Mouse (Mus musculus) retina, postnatal 7 days (tissue): ENCODE measurements around the gene Casp8.
"Not testable (repeated sequence)": the region's sequence is repeated elsewhere in the genome, so short reads cannot be mapped to it uniquely, and the experiment has no call there.

Experiments
- DNase-seq: peaks from one replicate; pipeline ENCODE4 v3.0.0-alpha.2; 2012; ENCODE audit warnings: low read depth, low spot score

Gene Casp8

GRCm38 (mm10) chr1:58795291-58796058, at the start of gene Casp8:
Casp8 (plus strand) TSS chr1:58795374.
- DNase-seq: no peak

- DNase-seq: peak; percentile 46
These were observed 48.3 kb upstream of the Casp8 start for GRCm38 (mm10) chr1:58746880-58747279.

DNA sequence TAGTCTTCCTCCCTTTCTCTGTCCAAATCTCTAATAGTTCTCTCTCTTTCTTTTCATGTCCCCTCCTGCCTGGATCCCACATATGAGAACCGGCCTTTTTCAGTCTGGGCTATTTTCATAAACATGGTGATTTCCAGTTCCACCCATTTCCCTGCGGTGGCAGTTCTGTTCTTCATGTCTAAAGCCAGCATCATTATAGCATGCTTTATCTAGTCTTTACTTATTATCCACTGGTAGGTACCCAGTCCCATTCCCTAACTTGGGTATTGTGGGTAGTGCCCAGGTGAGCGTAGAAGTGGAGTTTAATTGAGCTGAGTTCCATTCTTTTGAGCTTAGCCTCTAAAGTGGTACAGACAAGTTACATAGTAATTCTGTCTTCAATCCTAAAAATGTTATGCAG, 35.7 kb upstream of the Casp8 start:
- no peak for DNase-seq

DNA sequence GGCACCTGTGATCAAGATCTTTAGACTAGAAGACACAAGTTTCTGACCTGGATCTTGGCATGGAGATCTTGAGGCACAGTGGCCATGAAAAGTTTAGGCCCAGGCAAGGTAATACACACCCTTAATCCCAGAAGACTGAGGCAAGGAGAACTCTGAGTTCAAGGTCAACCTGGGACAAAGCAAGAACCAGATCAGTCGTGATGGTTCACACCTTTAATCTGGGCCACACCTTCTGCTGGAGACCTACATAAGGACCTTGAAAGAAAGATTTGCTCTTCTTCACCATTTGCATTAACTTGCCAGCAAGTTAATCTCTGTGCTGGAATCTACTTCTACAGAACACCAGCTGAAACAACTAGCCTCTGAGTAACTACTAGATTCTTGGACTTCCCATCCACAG, 34.6 kb upstream of the Casp8 start:
- DNase-seq: no peak

DNA sequence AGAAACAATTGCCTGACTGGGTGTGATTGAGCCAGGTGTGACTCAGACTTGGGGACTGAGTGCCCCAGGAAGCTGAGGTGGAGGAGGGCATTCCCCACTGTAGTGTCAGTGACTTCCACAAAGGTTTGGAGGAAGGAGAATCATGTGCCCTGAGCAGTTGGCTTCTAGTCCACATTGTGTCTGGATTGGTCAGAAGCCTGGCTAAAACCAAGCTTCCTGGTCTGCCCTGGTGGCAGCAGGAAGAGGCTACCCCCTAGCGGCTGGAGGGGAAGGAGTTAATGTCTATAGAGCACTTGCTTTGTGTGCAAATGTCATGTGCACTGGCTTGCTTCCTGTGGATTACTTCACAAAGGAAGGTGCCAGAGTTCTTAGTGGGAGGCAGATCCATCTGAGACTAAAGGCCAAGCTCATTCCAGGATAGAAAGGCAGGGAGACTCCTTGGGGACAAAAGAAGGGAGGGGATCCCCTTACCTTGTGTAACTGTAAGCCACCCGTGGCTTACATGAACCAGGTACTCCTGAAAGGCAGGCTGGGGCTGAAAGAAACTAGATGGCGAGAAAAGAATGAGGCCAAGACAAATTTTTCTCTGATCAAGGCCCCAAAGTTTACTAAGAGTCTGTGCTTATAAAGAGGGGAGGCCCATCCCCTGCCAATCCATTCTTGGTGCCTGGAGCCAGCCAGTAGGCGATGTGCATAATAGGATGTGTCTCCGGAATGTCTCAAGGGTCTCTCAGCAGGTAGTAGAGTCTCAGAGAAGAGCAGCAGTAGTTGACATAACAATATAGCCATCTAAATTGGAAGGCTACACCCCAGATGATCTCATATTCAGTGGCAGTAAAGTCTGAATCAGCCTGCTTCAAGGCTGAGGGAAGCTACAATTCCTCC, 33.5 kb upstream of the Casp8 start:
- not testable (repeated sequence) for DNase-seq

- DNase-seq: no peak
These were observed 32.6 kb upstream of the Casp8 start for GRCm38 (mm10) chr1:58762576-58762975.

DNA sequence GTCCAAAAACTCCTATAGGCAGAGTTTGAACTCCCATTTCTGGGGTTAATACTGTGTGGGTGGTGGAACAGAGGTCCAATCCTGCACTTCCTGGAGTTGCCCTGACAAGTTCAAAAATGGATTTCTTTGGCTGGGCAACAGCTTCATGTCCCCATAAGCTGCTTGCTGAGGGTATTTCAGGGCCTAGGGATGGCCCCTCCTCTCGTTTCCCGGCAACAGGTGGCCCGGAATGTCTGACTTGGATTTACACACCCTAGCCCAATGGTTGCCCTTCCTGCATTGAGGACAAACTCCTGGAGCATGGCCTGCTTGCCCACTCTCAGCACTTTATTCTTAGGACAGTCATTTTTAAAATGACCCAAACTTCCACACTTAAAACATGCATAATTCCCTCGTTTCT, 28.7 kb upstream of the Casp8 start:
- not testable (repeated sequence) for DNase-seq

- no peak for DNase-seq
These were observed 26.0 kb upstream of the Casp8 start for GRCm38 (mm10) chr1:58769136-58769535.

- DNase-seq: no peak
These were observed 25.5 kb upstream of the Casp8 start for GRCm38 (mm10) chr1:58769701-58770100.

DNA sequence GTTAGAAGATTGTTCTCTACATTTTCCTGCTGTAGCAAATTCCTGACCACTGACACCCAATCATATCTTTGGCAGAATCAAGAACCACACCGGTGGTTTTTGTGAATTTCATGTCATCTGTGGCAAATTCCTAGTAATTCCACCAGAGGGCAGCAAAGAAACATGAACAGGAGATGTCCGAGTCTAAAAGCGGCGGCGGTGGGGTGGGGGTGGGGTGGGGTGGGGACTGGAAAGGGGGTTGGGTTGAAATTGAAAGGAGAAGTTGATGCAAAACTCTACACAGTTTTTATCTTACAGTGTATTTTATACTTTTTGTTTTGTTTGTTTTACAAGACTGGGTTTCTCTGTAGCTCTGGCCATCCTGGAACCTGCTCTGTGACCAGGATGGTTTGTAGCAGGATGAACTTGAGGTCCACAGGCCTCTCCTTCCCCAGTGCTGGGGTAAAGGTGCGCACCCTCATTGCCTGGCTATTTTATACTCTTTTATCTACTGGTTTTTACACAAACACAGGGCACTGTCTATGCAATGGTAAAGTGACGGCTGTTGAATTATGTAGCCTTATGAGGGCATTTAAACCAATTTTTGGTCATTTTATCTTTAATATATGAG, 25.0 kb upstream of the Casp8 start:
- DNase-seq: peak; percentile 54

DNA sequence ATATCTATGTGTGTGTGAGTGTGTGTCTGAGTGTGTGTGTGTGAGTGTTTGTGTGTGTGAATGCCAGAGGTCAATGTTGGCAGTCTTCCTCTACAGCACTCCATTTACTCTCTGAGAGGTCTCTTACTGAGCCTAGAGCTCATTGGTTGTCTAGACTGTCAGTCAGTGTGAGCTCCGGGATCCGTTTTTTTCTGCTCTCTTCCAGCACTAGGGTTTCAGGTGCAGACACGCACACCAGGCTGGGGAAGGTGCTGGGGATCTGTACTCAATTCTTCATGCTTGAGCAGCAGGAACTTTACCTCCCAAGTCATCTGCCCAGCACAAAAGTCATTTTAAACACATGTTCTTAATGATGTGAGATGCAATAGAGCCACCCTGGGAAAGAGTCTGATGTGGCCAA, 23.1 kb upstream of the Casp8 start:
- DNase-seq: no peak

DNA sequence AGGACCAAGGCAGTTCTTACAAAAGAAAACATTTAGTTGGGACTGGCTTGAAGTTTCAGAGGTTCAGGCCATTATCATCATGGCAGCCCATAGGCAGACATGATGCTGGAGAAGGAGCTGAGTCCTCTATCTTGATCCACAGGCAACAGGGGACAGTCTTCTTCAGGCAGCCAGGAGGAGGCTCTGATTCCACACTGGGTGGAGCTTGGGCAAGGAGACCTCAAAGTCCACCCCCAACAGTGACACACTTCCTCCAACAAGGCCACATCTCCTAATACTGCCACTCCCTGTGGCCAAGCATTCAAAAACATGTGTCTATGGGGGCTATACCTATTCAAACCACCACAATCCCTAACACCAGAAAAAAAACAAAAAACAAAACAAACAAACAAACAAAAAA, 21.9 kb upstream of the Casp8 start:
- no peak for DNase-seq

DNA sequence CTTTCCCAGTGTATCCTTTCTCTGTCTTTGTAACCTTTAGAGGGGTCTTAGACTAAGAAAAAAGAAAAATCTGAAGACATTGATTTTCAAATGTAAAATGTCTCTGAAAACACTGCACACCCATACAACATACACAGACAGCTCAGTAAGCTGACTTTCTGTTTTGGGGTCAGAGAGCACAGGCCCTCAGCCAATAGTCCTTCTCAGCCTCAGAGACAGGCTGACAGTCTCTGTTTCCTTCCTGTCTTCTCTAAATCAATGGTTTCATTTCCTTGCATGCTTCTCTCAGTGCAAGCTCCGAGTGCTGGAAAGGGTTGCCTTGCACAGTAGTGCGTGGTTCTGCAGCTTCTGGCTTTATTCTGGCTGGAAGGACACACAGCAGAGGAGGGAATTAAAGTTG, 21.3 kb upstream of the Casp8 start:
- DNase-seq: no peak

DNA sequence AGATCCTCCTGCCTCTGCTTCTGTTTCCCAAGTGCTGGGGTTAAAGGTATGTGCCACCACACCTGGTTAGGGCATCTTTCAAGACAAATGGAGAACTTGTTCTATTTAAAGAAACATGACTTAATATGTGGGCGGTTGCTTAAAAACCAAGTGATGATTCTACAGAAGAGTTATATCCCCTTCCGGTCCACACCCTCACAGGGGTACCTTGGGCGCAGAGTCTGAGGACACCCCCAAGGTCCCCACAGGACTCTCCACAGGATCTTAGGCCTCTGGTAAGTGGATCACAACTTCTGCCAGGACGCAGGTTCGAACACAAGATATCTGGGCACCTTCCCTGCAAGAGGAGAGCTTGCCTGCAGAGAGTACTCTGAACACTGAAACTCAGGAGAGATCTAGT, 19.8 kb upstream of the Casp8 start:
- no peak for DNase-seq

GRCm38 (mm10) chr1:58777583-58777982, 17.6 kb upstream of the Casp8 start:
- DNase-seq: no peak

- DNase-seq: no peak
These were observed 16.9 kb upstream of the Casp8 start for GRCm38 (mm10) chr1:58778226-58778625.

DNA sequence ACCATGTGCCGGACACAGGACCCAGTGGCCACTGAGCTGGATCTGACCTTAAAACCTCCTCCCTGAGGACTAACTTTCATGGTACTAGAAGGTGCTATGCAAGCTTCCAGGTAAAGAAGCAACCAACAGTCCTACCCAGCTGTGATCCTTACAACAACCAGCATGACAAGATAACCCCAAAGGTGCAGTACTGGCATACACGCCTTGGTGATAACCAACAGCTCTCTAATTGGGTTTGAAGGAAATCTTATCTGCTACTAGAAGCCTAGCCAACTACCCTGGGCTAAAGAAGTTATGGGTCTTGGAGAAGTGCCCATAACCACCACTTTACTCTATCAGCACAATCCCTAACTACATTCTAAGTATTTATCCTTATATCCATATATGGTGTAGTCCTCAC, 8.9 kb upstream of the Casp8 start:
- no peak for DNase-seq

DNA sequence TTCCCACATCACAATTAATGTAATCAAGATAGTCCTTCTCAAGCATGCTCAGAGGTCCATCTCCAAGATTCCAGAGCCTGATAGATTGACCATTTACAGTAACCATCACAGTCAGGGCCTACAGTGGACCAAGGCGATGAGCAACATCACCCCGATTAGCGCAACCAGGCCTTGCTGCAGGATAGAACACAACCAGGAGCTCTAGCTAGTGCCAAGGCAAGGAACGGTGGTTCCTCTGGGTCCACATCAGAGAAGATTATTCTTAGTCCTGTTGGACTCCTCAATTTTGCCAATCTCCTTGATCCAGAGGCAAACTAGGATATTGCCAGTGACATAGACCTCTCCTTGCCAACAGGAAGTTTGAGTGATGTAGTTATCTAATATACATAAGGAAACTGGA, 6.8 kb upstream of the Casp8 start:
- no peak for DNase-seq

GRCm38 (mm10) chr1:58794705-58795104, 469 bp upstream of the Casp8 start:
- no peak for DNase-seq

- no peak for DNase-seq
These were observed 837 bp downstream of the Casp8 start for GRCm38 (mm10) chr1:58796059-58796363.

DNA sequence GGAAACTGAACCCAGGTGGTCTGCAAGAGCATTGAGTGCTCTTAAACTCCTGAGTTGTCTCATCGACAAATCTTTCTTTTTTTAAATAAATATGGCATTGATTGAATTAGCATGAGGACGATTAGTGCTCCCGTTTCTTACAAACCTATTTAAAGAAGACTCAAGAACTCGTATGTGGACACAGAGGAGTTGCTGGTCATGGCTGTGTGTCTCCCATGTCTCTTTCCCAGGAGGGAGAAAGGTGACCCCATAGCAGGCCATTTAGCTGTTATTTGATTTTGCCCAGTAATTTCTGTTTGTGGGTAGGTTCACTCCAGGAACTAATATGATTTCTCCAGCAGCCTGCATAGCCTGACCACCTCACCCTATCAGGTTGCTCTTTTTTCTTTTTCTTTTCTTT, 1.7 kb downstream of the Casp8 start:
- no peak for DNase-seq

DNA sequence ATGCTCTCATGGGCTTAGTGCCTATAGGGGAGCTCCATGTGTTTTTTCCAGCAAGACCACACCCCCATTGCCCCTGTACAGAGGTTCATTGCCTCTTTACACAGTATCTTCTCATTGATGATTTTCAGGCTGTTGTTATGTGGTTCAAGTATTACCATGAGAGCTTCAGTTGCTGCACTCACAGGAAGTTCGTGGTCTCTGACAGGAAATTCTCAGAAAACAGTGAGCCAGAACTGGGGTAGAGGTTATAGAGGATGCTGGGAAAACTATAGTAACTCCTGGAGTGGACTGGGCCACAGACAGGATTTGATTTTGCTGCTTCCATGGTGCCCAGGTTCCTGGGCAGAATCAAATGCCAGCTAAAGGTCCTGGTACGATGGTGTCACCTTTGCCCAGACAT, 2.2 kb downstream of the Casp8 start:
- no peak for DNase-seq

- no peak for DNase-seq
These were observed 3.7 kb downstream of the Casp8 start for GRCm38 (mm10) chr1:58798911-58799310.
